Comparison of ENCODE assay signal across 7 mouse cellular contexts in the genomic region with DNA sequence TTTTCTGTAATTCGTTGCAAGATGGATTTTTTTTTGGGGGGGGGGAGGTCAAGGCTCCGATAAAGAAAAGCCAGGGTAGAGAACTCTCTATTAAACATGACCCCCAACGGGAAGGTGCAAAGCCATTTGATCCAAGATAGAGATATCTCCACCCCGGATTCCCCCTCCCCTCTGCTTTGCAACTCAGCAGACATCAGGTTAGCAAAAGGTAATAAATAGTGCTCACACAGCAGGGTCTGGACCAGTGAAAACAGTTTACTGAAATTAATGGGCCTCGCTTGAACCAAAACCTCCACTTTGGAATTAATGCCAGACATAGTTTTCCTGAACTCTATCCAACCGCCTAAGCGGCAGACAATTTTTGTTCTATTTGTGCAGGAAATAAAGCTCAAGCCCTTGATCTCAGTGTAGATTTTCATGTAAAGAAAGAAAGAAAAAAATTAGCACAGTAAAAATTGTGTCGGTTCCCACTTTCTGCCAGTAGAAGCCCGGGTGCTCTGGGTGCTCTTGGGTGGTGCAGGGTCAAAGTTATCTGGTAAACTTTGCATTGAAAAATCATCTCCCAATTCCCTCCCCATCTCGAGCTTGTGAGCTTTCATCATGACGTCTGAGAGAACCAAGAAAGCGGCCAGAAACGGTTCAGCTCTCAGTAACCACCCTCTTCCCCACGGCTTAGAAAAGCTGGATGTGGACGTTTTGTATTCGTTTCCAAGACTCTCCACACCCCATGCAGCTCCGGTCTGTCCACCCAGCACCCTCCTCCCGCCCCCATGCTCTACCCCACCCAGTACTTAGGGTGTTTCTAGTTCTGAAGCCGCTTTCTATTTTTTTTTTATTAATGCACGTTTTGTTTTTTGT. TPM values are rescaled to one million over a fixed set of nuclear protein-coding genes. Genes with fewer than 3 reads are reported as not detected.
DNase-seq lines count a peak whose midpoint lies in the region; ATAC-seq and TF ChIP-seq lines count a peak whose summit lies in the region.

No protein-coding gene starts in this region.

- H3K4me2 ChIP-seq in embryonic facial prominence, embryonic 13.5 days: peak overlapping the region; percentile 67
- peak overlapping the region; percentile 60 for H3K4me2 ChIP-seq in limb, embryonic 15.5 days

- no peak for TF ChIP-seq POLR2A in ES-Bruce4 (IDR thresholded peaks at IDR 0.05; ENCODE audit: insufficient read depth, low read length)

- WGBS in embryonic facial prominence, embryonic 13.5 days: under 1% methylated on average over 20 of the region's 20 CpGs
- WGBS in limb, embryonic 15.5 days: under 1% methylated on average over 20 of the region's 20 CpGs

- H3K27ac ChIP-seq in ES-Bruce4 (ENCODE audit: insufficient read depth, low read length): peak overlapping the region; percentile 80
- H3K27ac ChIP-seq in embryonic facial prominence, embryonic 13.5 days: peak overlapping the region; percentile 99
- H3K27ac ChIP-seq in limb, embryonic 15.5 days: peak overlapping the region; percentile 99

- TF ChIP-seq EP300 in ES-Bruce4 (IDR thresholded peaks at IDR 0.05; ENCODE audit: insufficient read depth, low read depth, low read length): no peak

- no peaks in the 10 kb centered on the region for H3K27me3 ChIP-seq in ES-Bruce4 (ENCODE audit: control insufficient read depth, insufficient read depth, low read length, poor library complexity, severe bottlenecking)
- H3K27me3 ChIP-seq in embryonic facial prominence, embryonic 13.5 days: no peaks in the 10 kb centered on the region
- H3K27me3 ChIP-seq in limb, embryonic 15.5 days: no peaks in the 10 kb centered on the region

- peak overlapping the region; percentile 64 for H3K4me3 ChIP-seq in ES-Bruce4 (ENCODE audit: low read depth, low read length)
- peak overlapping the region; percentile 35 for H3K4me3 ChIP-seq in embryonic facial prominence, embryonic 13.5 days
- H3K4me3 ChIP-seq in limb, embryonic 15.5 days: peak overlapping the region; percentile 36

- H3K9me3 ChIP-seq in ES-Bruce4 (replicated peaks; ENCODE audit: control insufficient read depth, insufficient read depth, low read length, poor library complexity, severe bottlenecking): no peaks in the 10 kb centered on the region
- H3K9me3 ChIP-seq in embryonic facial prominence, embryonic 13.5 days: no peaks in the 10 kb centered on the region
- H3K9me3 ChIP-seq in limb, embryonic 15.5 days: no peaks in the 10 kb centered on the region

- peaks cover 20% of the 10 kb centered on the region for H3K4me1 ChIP-seq in ES-Bruce4 (ENCODE audit: control insufficient read depth, insufficient read depth, low read length)
- peaks cover 92% of the 10 kb centered on the region for H3K4me1 ChIP-seq in embryonic facial prominence, embryonic 13.5 days
- H3K4me1 ChIP-seq in limb, embryonic 15.5 days: peaks cover 95% of the 10 kb centered on the region

- peak; percentile 78 for DNase-seq in A20 (ENCODE audit: low read depth, low spot score)
- DNase-seq in heart, postnatal 10 days: peak; percentile 66 to 68
- peak; percentile 58 for DNase-seq in neural tube, embryonic 10.5 days (ENCODE audit: extremely low spot score, low spot score)
- DNase-seq in layer of hippocampus, postnatal 14 days (ENCODE audit: low spot score in 2 of 2): no peak

- TF ChIP-seq CTCF in ES-Bruce4 (IDR thresholded peaks at IDR 0.05; ENCODE audit: low read depth, low read length): no peak

- 0 out of 2 replicates have a peak, but pooled peaks have one; percentile 0 for ATAC-seq in embryonic facial prominence, embryonic 13.5 days (ENCODE audit: insufficient number of reproducible peaks, insufficient read depth, low FRiP score, low TSS enrichment, low read depth)
- peak; percentile 53 for ATAC-seq in limb, embryonic 15.5 days (ENCODE audit: insufficient number of reproducible peaks, low FRiP score, low TSS enrichment, low read depth)

- intact Hi-C loops in heart, postnatal 10 days (cut with DNase I): no loop called here

- H3K9ac ChIP-seq in ES-Bruce4 (ENCODE audit: low read depth, poor library complexity, severe bottlenecking): peak overlapping the region; percentile 69
- peak overlapping the region; percentile 62 for H3K9ac ChIP-seq in embryonic facial prominence, embryonic 13.5 days
- 0 out of 2 replicates have a peak overlapping the region, but pooled peaks have one; percentile 33 for H3K9ac ChIP-seq in limb, embryonic 15.5 days

- H3K36me3 ChIP-seq in ES-Bruce4 (ENCODE audit: control insufficient read depth, insufficient read depth, low read length, poor library complexity, severe bottlenecking): no peaks in the 10 kb centered on the region
- no peaks in the 10 kb centered on the region for H3K36me3 ChIP-seq in embryonic facial prominence, embryonic 13.5 days
- H3K36me3 ChIP-seq in limb, embryonic 15.5 days: no peaks in the 10 kb centered on the region

RNA-seq across cellular contexts. Expression of gene Irf2bpl, which starts 9.0 kb away (rescaled TPM):
- polyA plus RNA-seq in ES-Bruce4 (2011; ENCODE audit: insufficient read depth, insufficient read length, low read depth, missing spikeins): 37.9 and 40.3 TPM in 2 replicates
- polyA plus RNA-seq in embryonic facial prominence, embryonic 13.5 days (2015; fragmentation: Nextera tagmentation; extraction: Ambion mirVana): 36.5 and 37.7 TPM in 2 replicates
- 10 to 100 TPM; 60.3 to 67.5 TPM for total RNA-seq in heart, postnatal 10 days (2021)
- polyA plus RNA-seq in limb, embryonic 15.5 days (2015; fragmentation: Nextera tagmentation; extraction: Ambion mirVana): 36.0 and 38.5 TPM in 2 replicates
- total RNA-seq in layer of hippocampus, postnatal 14 days (2021): 10 to 100 TPM; 64.9 to 65.1 TPM

RNA-seq across cellular contexts. Expression of gene Cipc, which starts 53.3 kb away (rescaled TPM):
- 21.2 and 23.5 TPM in 2 replicates for polyA plus RNA-seq in ES-Bruce4 (2011; ENCODE audit: insufficient read depth, insufficient read length, low read depth, missing spikeins)
- polyA plus RNA-seq in embryonic facial prominence, embryonic 13.5 days (2015; fragmentation: Nextera tagmentation; extraction: Ambion mirVana): 24.3 TPM in 2 replicates
- 10 to 100 TPM; 36.5 to 45.1 TPM for total RNA-seq in heart, postnatal 10 days (2021)
- 22.0 and 23.3 TPM in 2 replicates for polyA plus RNA-seq in limb, embryonic 15.5 days (2015; fragmentation: Nextera tagmentation; extraction: Ambion mirVana)
- 10 to 100 TPM; 60.4 to 63.6 TPM for total RNA-seq in layer of hippocampus, postnatal 14 days (2021)

Comparison
In these comparisons a context has a peak if more than half of its experiments do, and no peak if none do; other contexts are left out.
1. DNase-seq: peak in A20 (single experiment), heart, postnatal 10 days (2 of 2) and neural tube, embryonic 10.5 days (single experiment); none in layer of hippocampus, postnatal 14 days (0 of 2).
2. Peak in every context shown above with its lines, with median percentiles within 50 percentile points of each other: H3K27ac ChIP-seq, H3K4me3 ChIP-seq and H3K9ac ChIP-seq.